Mouse (Mus musculus): ENCODE data around the gene Fam162a.

- TF ChIP-seq CTCF (conservative IDR thresholded peaks at IDR 0.05; ENCODE audit: insufficient read depth, insufficient read length, low read depth, low read length) (no peak), POLR2A (IDR thresholded peaks at IDR 0.05; ENCODE audit: low read depth, low read length) (no peak)
Observed at GRCm38 (mm10) chr16:36074772-36075171, 3.4 kb upstream of the Fam162a start.
